Mouse (Mus musculus) CH12.LX (cell line): ENCODE measurements around the gene Ppara. TPM values are rescaled to one million over a fixed set of nuclear protein-coding genes. Genes with fewer than 3 reads are reported as not detected.
A peak's percentile ranks its signal among the peaks of the same experiment; 100 is the strongest.

Experiments
- DNase-seq: peaks from one replicate; pipeline ENCODE4 v3.0.0-alpha.2; 2013; ENCODE audit errors: extremely low read depth
- H3K27ac ChIP-seq: 2 replicates; pipeline ENCODE4 v1.5.1; 2012; ENCODE audit warnings: low read depth, mild to moderate bottlenecking, control low read depth, moderate library complexity; ENCODE audit not compliant: insufficient read depth
- H3K27me3 ChIP-seq: replicated peaks from 2 replicates; pipeline ENCODE3; 2012; ENCODE audit warnings: inconsistent platforms
- H3K36me3 ChIP-seq, 2 experiments: replicated peaks in 1 of 2; 2 replicates each; pipeline versions ENCODE3 to v1.6.1; 2012; ENCODE audit warnings: inconsistent platforms in 1 of 2, low read length in 1 of 2, mild to moderate bottlenecking in 1 of 2, mixed read lengths in 1 of 2, moderate library complexity in 1 of 2; ENCODE audit not compliant: control insufficient read depth in 1 of 2, insufficient read depth in 1 of 2
- H3K4me1 ChIP-seq, 2 experiments: 2 replicates each; pipeline ENCODE4 v1.6.1; 2012; ENCODE audit warnings: inconsistent platforms in 1 of 2, moderate library complexity in 1 of 2; ENCODE audit not compliant: insufficient read depth in 2 of 2, control insufficient read depth in 1 of 2
- H3K4me2 ChIP-seq: 2 replicates; pipeline ENCODE4 v1.6.1; 2012; ENCODE audit warnings: low read depth, mild to moderate bottlenecking, control low read depth; ENCODE audit not compliant: poor library complexity, insufficient read depth, severe bottlenecking
- H3K4me3 ChIP-seq, 3 experiments: fragments of 150-350 bp in 1 of 3; sonication (generic) in 1 of 3; replicated peaks in 1 of 3; 2 replicates each; pipeline versions ENCODE3 to v1.5.1; 2011 to 2012; ENCODE audit warnings: low read depth in 2 of 3, low read length in 2 of 3, mild to moderate bottlenecking in 2 of 3, moderate library complexity in 2 of 3, control low read depth in 1 of 3, improper control_type of control experiment in 1 of 3, inconsistent platforms in 1 of 3, mixed read lengths in 1 of 3; ENCODE audit not compliant: poor library complexity in 1 of 3
- H3K79me2 ChIP-seq: replicated peaks from 2 replicates; pipeline ENCODE4 v1.6.1; 2012; ENCODE audit warnings: mild to moderate bottlenecking, moderate library complexity; ENCODE audit not compliant: control insufficient read depth, poor library complexity, insufficient read depth, severe bottlenecking; ENCODE audit errors: extremely low read depth
- H3K9ac ChIP-seq: 2 replicates; pipeline ENCODE4 v1.6.1; 2012; ENCODE audit warnings: low read depth, mild to moderate bottlenecking, control low read depth, moderate library complexity; ENCODE audit not compliant: insufficient read depth
- H3K9me3 ChIP-seq: replicated peaks from 2 replicates; pipeline ENCODE3; 2012; ENCODE audit warnings: low read length, inconsistent platforms, mixed read lengths
- BHLHE40 ChIP-seq: IDR thresholded peaks from 2 replicates; pipeline ENCODE4 v1.6.1; 2011; ENCODE audit warnings: mild to moderate bottlenecking, low read depth, low read length, improper control_type of control experiment
- CHD2 ChIP-seq: IDR thresholded peaks from 2 replicates; pipeline ENCODE4 v1.6.1; 2011; ENCODE audit warnings: low read length, improper control_type of control experiment
- E2F4 ChIP-seq: IDR thresholded peaks from 2 replicates; pipeline ENCODE4 v1.6.1; 2011; ENCODE audit warnings: low read depth, low read length, improper control_type of control experiment; ENCODE audit not compliant: insufficient replicate concordance
- ELF1 ChIP-seq: IDR thresholded peaks from 2 replicates; pipeline ENCODE4 v1.6.1; 2014; ENCODE audit warnings: low read depth, mild to moderate bottlenecking, inconsistent platforms, low read length, improper control_type of control experiment
- ETS1 ChIP-seq: conservative IDR thresholded peaks from 2 replicates; pipeline ENCODE4 v1.6.1; 2012; ENCODE audit warnings: low read depth, mild to moderate bottlenecking, inconsistent platforms, low read length, improper control_type of control experiment, moderate library complexity
- KAT2A ChIP-seq: IDR thresholded peaks from 2 replicates; pipeline ENCODE4 v1.6.1; 2012; ENCODE audit warnings: low read length, improper control_type of control experiment, inconsistent platforms; ENCODE audit not compliant: insufficient replicate concordance
- MAX ChIP-seq: IDR thresholded peaks from 2 replicates; pipeline ENCODE4 v1.6.1; 2011; ENCODE audit warnings: low read length, improper control_type of control experiment
- MAZ ChIP-seq: IDR thresholded peaks from 2 replicates; pipeline ENCODE4 v1.6.1; 2012; ENCODE audit warnings: low read depth, mild to moderate bottlenecking, inconsistent platforms, low read length, improper control_type of control experiment, moderate library complexity
- MYC ChIP-seq: IDR thresholded peaks from 2 replicates; pipeline ENCODE4 v1.6.1; 2011; ENCODE audit warnings: low read depth, mild to moderate bottlenecking, improper control_type of control experiment, low read length
- NRF1 ChIP-seq: IDR thresholded peaks from 2 replicates; pipeline ENCODE4 v1.6.1; 2014; ENCODE audit warnings: low read depth, mild to moderate bottlenecking, inconsistent platforms, low read length, improper control_type of control experiment, moderate library complexity
- POLR2A ChIP-seq: IDR thresholded peaks from 2 replicates; pipeline ENCODE4 v1.6.1; 2011; ENCODE audit warnings: low read depth, mild to moderate bottlenecking, improper control_type of control experiment, low read length
- POLR2AphosphoS2 ChIP-seq: IDR thresholded peaks from 2 replicates; pipeline ENCODE4 v1.6.1; 2011; ENCODE audit warnings: low read depth, low read length, improper control_type of control experiment
- RAD21 ChIP-seq: IDR thresholded peaks from 2 replicates; pipeline ENCODE4 v1.6.1; 2011; ENCODE audit warnings: low read depth, mild to moderate bottlenecking, low read length, improper control_type of control experiment, moderate library complexity
- SIN3A ChIP-seq: IDR thresholded peaks from 2 replicates; pipeline ENCODE4 v1.6.1; 2012; ENCODE audit warnings: low read length, improper control_type of control experiment, inconsistent platforms
- USF1 ChIP-seq: IDR thresholded peaks from 2 replicates; pipeline ENCODE4 v1.6.1; 2014; ENCODE audit warnings: low read depth, mild to moderate bottlenecking, inconsistent platforms, low read length, improper control_type of control experiment
- ZKSCAN1 ChIP-seq: IDR thresholded peaks from 2 replicates; pipeline ENCODE4 v1.6.1; 2012; ENCODE audit warnings: low read depth, inconsistent platforms, low read length, improper control_type of control experiment, borderline replicate concordance
- ZNF384 ChIP-seq: IDR thresholded peaks from 2 replicates; pipeline ENCODE4 v1.6.1; 2012; ENCODE audit warnings: low read depth, low read length, improper control_type of control experiment, inconsistent platforms
- dilution Hi-C: fragments of 300-500 bp; cut with MboI; formaldehyde crosslinking; loops from 2 replicates; pipeline ENCODE4 v1.14.3; 2020; ENCODE audit warnings: low sequenced_read_pairs; ENCODE audit not compliant: extremely low pct_unique_long_range_greater_than_20kb, extremely low pct_ligation_motif_present
- in situ Hi-C: fragments of 300-500 bp; cut with MboI; formaldehyde crosslinking; loops from 3 replicates; pipeline ENCODE4 v1.14.3; 2019; ENCODE audit warnings: low sequenced_read_pairs, low pct_ligation_motif_present, low pct_unique_long_range_greater_than_20kb, mixed read lengths
- polyA plus RNA-seq: library from polyadenylated mRNA; unstranded; fragments of >175 nt; gene quantifications from 2 replicates; pipeline ENCODE4 v1.2.1, GENCODE M21; 2012; ENCODE audit warnings: low read depth; ENCODE audit not compliant: insufficient read length
- total RNA-seq, 2 experiments: library from RNA; depleted of rRNA; stranded (reverse); fragments of 300-350 nt in 1 of 2; fragments of >200 nt in 1 of 2; gene quantifications; 2 replicates each; pipeline ENCODE4 v1.2.3; 2012 to 2014

Ppara gene
- total and polyA plus RNA-seq, 3 experiments: not detected

DNA sequence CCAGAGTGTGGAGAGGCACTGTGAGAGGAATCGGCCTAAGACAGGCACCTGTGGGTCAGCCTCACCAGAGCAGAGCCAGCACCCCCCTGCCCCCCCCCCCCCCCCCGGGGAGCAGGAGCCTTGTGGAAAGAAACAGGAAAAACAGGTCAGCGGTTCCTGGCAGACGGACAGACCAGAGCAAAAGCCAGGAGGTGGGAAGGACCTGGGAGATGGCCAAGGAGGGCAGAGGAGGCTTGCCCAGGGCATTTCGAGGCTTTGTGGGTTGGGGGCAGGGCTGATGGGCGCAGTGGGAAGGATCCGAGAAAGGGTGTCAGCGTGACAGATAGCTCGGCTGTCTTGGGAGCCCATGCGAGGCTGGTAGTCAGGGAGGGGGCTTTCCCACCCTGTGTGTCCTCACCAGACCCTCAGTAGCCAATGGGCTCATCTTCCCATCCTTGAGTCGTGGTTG, 31.6 kb upstream of the Ppara start:
- in situ Hi-C loops (loop anchor here (5.0 to 25.0 kb wide), 3 partner anchors 46 to 216 kb away; no protein-coding TSS in a partner anchor), dilution Hi-C loops (no loop called here)
- H3K4me2 ChIP-seq: no peak overlapping the region
- no peak overlapping the region for H3K4me3 ChIP-seq
- no peaks in the 10 kb centered on the region for H3K27me3 ChIP-seq
- no peaks in the 10 kb centered on the region for H3K9me3 ChIP-seq
- peaks cover 5 to 9% of the 10 kb centered on the region in 2 experiments; a peak in 3 of 4 replicates for H3K4me1 ChIP-seq
- TF ChIP-seq RAD21: no peak
- TF ChIP-seq POLR2A: no peak
- TF ChIP-seq MYC: no peak
- no peak for TF ChIP-seq ETS1
- TF ChIP-seq MAZ: no peak
- H3K36me3 ChIP-seq: no peaks in the 10 kb centered on the region
- no peaks in the 10 kb centered on the region for H3K79me2 ChIP-seq
- H3K27ac ChIP-seq: no peak overlapping the region
- no peak overlapping the region for H3K9ac ChIP-seq
- peak; percentile 8 for DNase-seq

DNA sequence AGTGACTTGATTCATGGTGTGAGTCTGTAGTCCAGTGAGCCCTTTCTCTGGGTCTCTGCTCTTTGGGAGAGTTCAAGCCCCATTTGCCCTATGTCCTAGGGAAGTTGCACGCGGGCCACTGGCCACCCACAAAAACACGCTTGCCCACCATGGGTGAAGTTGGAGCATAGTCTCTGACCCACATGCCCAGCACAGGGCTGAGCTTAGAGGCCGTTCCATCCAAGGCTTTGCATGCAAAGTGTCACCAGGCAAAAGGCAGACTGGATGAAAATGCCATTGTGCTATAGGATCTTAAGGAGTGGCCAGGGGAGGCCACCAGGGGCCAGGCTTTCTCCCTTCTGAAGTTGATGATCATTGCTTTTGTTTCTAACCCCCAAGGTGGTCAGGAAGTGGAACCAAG, 30.9 kb upstream of the Ppara start:
- no peak overlapping the region for H3K9ac ChIP-seq
- no peak for TF ChIP-seq POLR2AphosphoS2
- TF ChIP-seq NRF1: no peak
- no peak for TF ChIP-seq BHLHE40
- no peak for TF ChIP-seq ZNF384
- no peak for TF ChIP-seq ZKSCAN1
- no peaks in the 10 kb centered on the region for H3K79me2 ChIP-seq
- DNase-seq: no peak
- H3K4me1 ChIP-seq: peaks cover 4 to 5% of the 10 kb centered on the region in 2 experiments; a peak in 3 of 4 replicates
- H3K27me3 ChIP-seq: no peaks in the 10 kb centered on the region
- no peaks in the 10 kb centered on the region for H3K9me3 ChIP-seq
- no peak overlapping the region for H3K4me2 ChIP-seq
- H3K36me3 ChIP-seq: no peaks in the 10 kb centered on the region
- H3K27ac ChIP-seq: no peak overlapping the region
- dilution Hi-C loops: no loop called here
- in situ Hi-C loops: loop anchor here (5.0 to 25.0 kb wide), 3 partner anchors 47 to 217 kb away; no protein-coding TSS in a partner anchor
- no peak overlapping the region for H3K4me3 ChIP-seq

GRCm38 (mm10) chr15:85704341-85705012, 30.3 kb upstream of the Ppara start:
- H3K4me1 ChIP-seq: peaks cover 5 to 6% of the 10 kb centered on the region in 2 experiments; a peak in 3 of 4 replicates
- in situ Hi-C loops: loop anchor here (5.0 to 25.0 kb wide), 3 partner anchors 47 to 217 kb away; no protein-coding TSS in a partner anchor
- DNase-seq: no peak
- H3K27ac ChIP-seq: no peak overlapping the region
- no peaks in the 10 kb centered on the region for H3K36me3 ChIP-seq
- H3K4me3 ChIP-seq: no peak overlapping the region
- H3K27me3 ChIP-seq: no peaks in the 10 kb centered on the region
- no peak overlapping the region for H3K9ac ChIP-seq
- TF ChIP-seq CHD2 (no peak), USF1 (no peak), ZKSCAN1 (no peak), KAT2A (no peak), E2F4 (no peak), MAX (no peak), SIN3A (no peak), ELF1 (no peak), BHLHE40 (no peak)
- H3K4me2 ChIP-seq: no peak overlapping the region
- dilution Hi-C loops: no loop called here
- H3K79me2 ChIP-seq: no peaks in the 10 kb centered on the region
- no peaks in the 10 kb centered on the region for H3K9me3 ChIP-seq
